Mouse (Mus musculus) myocyte (in vitro differentiated cells): ENCODE results near the gene Zfp142.

Experiments
- CEBPB ChIP-seq: IDR thresholded peaks from 2 replicates; pipeline ENCODE4 v1.6.1; 2011; ENCODE audit warnings: mild to moderate bottlenecking, moderate library complexity; ENCODE audit not compliant: poor library complexity, insufficient read depth, severe bottlenecking
- E2F4 ChIP-seq: IDR thresholded peaks from one replicate; pipeline ENCODE4 v1.6.1; 2011; ENCODE audit warnings: mild to moderate bottlenecking, control low read depth, moderate library complexity; ENCODE audit not compliant: insufficient read depth
- MYOD1 ChIP-seq, 3 experiments: IDR thresholded peaks; one replicate each; pipeline ENCODE4 v1.6.1; 2011; ENCODE audit warnings: control low read depth in 2 of 3, low read depth in 2 of 3, mild to moderate bottlenecking in 2 of 3, moderate library complexity in 1 of 3; ENCODE audit not compliant: insufficient read length in 2 of 3, control insufficient read depth in 1 of 3
- MYOG ChIP-seq, 3 experiments: IDR thresholded peaks; one replicate each; pipeline ENCODE4 v1.6.1; 2011; ENCODE audit warnings: control low read depth in 2 of 3, low read depth in 2 of 3, mild to moderate bottlenecking in 2 of 3; ENCODE audit not compliant: insufficient read length in 2 of 3, control insufficient read depth in 1 of 3, insufficient read depth in 1 of 3
- POLR2A ChIP-seq: IDR thresholded peaks from one replicate; pipeline ENCODE4 v1.6.1; 2011; ENCODE audit warnings: low read depth, mild to moderate bottlenecking, control low read depth, moderate library complexity; ENCODE audit not compliant: insufficient read length
- POLR2AphosphoS2 ChIP-seq: IDR thresholded peaks from one replicate; pipeline ENCODE4 v1.6.1; 2011; ENCODE audit warnings: low read depth, control low read depth; ENCODE audit not compliant: insufficient read length
- REST ChIP-seq: IDR thresholded peaks from one replicate; pipeline ENCODE4 v1.6.1; 2011; ENCODE audit warnings: mild to moderate bottlenecking, control low read depth, moderate library complexity; ENCODE audit not compliant: insufficient read depth, insufficient read length
- SRF ChIP-seq: IDR thresholded peaks from one replicate; pipeline ENCODE4 v1.6.1; 2011; ENCODE audit warnings: low read depth; ENCODE audit not compliant: control insufficient read depth, insufficient read length
- TCF12 ChIP-seq: IDR thresholded peaks from one replicate; pipeline ENCODE4 v1.6.1; 2011; ENCODE audit warnings: mild to moderate bottlenecking, control low read depth; ENCODE audit not compliant: poor library complexity, insufficient read depth, severe bottlenecking
- USF1 ChIP-seq: IDR thresholded peaks from one replicate; pipeline ENCODE4 v1.6.1; 2011; ENCODE audit warnings: low read depth, mild to moderate bottlenecking, control low read depth, moderate library complexity

DNA sequence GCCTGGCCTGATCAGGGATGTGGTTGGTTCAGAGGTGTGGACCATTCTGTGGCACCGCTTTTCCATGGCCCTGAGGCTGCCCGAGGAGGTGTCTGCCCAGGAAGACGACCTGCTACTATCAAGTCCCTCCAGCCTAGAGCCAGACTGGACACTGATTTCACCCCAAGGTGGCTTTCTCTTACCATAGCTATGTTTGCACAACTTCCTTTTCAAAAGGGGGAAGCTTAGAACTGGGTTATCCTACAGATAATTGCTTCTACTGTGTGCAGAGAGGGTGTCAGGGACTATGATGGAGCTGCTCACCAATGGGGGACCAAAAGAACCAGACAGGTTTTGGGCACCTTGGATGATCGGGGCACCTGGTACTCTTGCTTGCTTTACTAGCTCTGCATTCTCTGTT lies 44.7 kb upstream of the Zfp142 start:
- TF ChIP-seq MYOD1 (IDR thresholded peaks at IDR 0.05; ENCODE audit: control insufficient read depth in 1 of 3, insufficient read length in 2 of 3, low read depth in 2 of 3) (no peak), POLR2A (no peak), MYOG (IDR thresholded peaks at IDR 0.05; ENCODE audit: control insufficient read depth in 1 of 3, insufficient read depth in 1 of 3, insufficient read length in 2 of 3, low read depth in 2 of 3) (no peak), USF1 (no peak), TCF12 (no peak), E2F4 (no peak), POLR2AphosphoS2 (no peak), CEBPB (no peak), REST (no peak), SRF (no peak)
